Mouse (Mus musculus): ENCODE data around the gene Fto. TPM values are rescaled to one million over a fixed set of nuclear protein-coding genes. Genes with fewer than 3 reads are reported as not detected.
A peak's percentile ranks its signal among the peaks of the same experiment; 100 is the strongest.

Fto gene
- 18.2 and 19.9 TPM in 2 replicates for polyA plus RNA-seq (2015; fragmentation: Nextera tagmentation; extraction: Ambion mirVana)

DNA sequence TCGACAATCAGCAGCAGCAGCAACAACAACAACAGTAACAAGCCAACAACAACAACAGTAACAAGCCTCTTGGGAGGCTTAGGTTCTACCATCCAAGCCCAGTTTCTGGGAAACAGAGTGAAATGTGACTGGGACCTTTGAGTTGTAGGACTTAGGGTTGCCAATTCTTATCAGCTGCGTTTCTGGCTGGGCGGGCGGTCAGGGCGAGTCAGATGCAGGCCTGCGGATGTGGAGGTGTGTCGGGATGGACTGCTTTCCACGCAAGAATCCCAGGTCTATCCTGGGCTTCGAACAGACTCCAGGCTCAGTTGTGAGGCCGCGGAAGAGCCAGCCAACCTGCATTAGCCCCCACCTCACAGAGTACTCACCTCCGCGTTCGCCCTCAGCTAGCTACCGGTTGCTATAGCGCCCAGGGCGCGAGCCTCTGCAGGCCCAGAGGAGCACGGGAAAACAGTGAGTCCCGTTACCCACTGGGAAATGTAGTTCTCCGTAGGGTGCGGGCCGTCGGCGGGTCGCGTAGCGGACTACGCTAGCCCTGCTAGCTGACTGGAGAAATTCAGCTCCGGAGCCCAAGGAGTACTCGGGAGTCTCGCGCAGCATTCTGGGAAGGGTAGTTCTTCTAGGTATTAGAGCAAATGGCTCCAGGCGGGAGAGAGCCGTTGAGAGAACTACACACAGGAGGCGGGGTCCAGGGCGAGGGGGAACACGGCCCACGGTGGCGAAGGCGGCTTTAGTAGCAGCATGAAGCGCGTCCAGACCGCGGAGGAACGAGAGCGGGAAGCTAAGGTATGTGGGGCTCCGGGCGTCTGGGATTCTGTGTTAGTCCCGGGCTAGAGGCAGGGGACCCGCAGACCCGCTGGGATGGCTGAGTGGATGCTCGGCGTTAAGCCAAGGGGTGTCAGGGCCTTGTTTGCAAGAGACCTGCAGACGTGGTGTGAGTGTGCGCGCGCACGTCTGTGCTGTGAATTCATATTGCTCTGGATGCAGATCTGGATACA, at the start of gene Fto, which contains the start of gene Rpgrip1l:
TSS of gene Fto (plus strand) at position 691 of the 998 bp plus-strand sequence.
TSS of gene Rpgrip1l (minus strand) at position 428 of the 998 bp plus-strand sequence.
- peak; percentile 97 for ATAC-seq (ENCODE audit: low read depth)
- Histone ChIP-seq H3K4me1 (ENCODE audit: control insufficient read depth, low read depth, low read length) (peaks cover 6% of the 10 kb centered on the region), H3K4me2 (ENCODE audit: low read depth, low read length) (peak within 1 kb of the TSS; percentile 88), H3K36me3 (ENCODE audit: control insufficient read depth, insufficient read depth) (no peaks in the 10 kb centered on the region), H3K9me3 (replicated peaks; ENCODE audit: control insufficient read depth, low read length) (no peaks in the 10 kb centered on the region), H3K9ac (ENCODE audit: low read depth, low read length) (peak within 1 kb of the TSS; percentile 85), H3K4me3 (ENCODE audit: low read depth, low read length) (peak within 1 kb of the TSS; percentile 84), H3K27ac (ENCODE audit: low read length) (peak within 1 kb of the TSS; percentile 59), H3K27me3 (ENCODE audit: control insufficient read depth, insufficient read depth, low read depth, low read length) (no peaks in the 10 kb centered on the region)
- 1% methylated on average over 59 of the region's 59 CpGs for WGBS (ENCODE audit: insufficient replicate concordance)

DNA sequence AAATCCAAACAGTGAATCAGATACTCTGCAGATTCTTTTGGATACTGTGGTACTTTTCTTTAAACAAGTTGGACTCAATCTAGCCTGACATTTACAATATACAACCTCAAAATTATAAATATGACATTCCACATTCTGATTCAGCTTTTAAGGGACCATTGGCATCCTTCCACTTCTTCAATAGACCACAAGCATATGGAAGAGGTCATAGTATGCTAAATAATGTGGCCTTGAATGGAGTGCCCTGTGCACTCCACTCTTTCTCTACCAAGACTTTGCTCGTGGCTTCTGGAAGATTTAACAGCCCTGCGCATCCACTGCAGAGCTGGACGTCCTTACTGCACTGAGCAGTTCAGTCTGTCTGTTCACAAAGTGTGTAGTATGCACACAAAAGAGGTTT, 49.4 kb upstream of the Fto start:
- WGBS (ENCODE audit: insufficient replicate concordance): 65% methylated on average over 3 of the region's 3 CpGs
- Histone ChIP-seq H3K36me3 (ENCODE audit: control insufficient read depth, insufficient read depth) (no peaks in the 10 kb centered on the region), H3K9me3 (replicated peaks; ENCODE audit: control insufficient read depth, low read length) (no peaks in the 10 kb centered on the region), H3K4me1 (ENCODE audit: control insufficient read depth, low read depth, low read length) (no peaks in the 10 kb centered on the region), H3K27ac (ENCODE audit: low read length) (no peak overlapping the region), H3K4me2 (ENCODE audit: low read depth, low read length) (no peak overlapping the region), H3K4me3 (ENCODE audit: low read depth, low read length) (no peak overlapping the region), H3K9ac (ENCODE audit: low read depth, low read length) (no peak overlapping the region), H3K27me3 (ENCODE audit: control insufficient read depth, insufficient read depth, low read depth, low read length) (no peaks in the 10 kb centered on the region)
- no peak for ATAC-seq (ENCODE audit: low read depth)

DNA sequence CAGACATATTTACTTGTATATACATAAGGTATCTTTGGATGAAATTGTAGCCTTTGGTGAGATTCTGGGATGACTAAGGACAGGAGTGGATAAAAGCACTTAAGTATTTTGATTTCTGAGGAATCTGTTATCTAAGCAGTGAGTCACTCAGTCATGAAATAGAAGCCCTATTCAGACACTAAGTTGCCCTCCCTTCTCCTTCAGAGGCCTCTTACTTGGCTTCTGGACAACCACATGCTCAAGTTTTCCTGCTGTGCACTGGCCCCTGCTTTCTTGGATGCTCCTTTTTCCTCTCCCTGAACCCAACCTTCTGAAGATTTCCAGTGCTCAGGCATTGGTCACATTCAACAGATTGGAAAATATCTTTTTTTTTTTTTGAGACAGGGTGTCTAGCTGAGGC, 48.8 kb upstream of the Fto start:
- Histone ChIP-seq H3K4me3 (ENCODE audit: low read depth, low read length) (no peak overlapping the region), H3K9ac (ENCODE audit: low read depth, low read length) (no peak overlapping the region), H3K4me1 (ENCODE audit: control insufficient read depth, low read depth, low read length) (no peaks in the 10 kb centered on the region), H3K27ac (ENCODE audit: low read length) (no peak overlapping the region), H3K9me3 (replicated peaks; ENCODE audit: control insufficient read depth, low read length) (no peaks in the 10 kb centered on the region), H3K27me3 (ENCODE audit: control insufficient read depth, insufficient read depth, low read depth, low read length) (no peaks in the 10 kb centered on the region), H3K36me3 (ENCODE audit: control insufficient read depth, insufficient read depth) (no peaks in the 10 kb centered on the region), H3K4me2 (ENCODE audit: low read depth, low read length) (no peak overlapping the region)
- ATAC-seq (ENCODE audit: low read depth): no peak

DNA sequence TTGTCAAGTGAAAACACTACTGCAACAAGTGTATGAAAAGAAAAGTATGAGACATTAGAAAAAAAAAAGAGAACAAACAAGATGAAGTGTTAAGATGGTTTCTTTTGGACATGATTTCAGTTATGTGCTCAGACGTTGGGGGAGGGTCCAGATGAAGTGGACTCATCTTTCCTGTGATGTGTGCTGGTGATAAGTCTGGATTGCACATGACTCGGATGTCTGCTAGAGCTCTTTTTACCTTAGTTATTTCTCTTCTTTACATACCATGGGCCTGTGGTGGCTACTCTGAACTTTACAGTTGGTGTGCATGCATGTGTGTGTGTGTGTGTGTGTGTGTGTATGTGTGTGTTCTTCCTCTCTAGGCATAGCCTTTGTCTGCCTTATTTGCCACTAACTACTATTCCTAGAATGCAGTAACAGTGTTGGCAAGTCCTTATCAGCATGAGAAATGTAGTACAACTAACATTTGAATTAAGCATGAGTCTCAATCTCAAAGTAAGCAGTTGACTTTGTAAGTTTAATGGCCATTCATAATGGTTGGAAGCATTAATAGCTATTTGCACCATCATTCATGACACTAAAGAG, 43.9 kb upstream of the Fto start:
- H3K4me2 ChIP-seq (ENCODE audit: low read depth, low read length): no peak overlapping the region
- no peaks in the 10 kb centered on the region for H3K36me3 ChIP-seq (ENCODE audit: control insufficient read depth, insufficient read depth)
- no peak for ATAC-seq (ENCODE audit: low read depth)
- no peaks in the 10 kb centered on the region for H3K9me3 ChIP-seq (replicated peaks; ENCODE audit: control insufficient read depth, low read length)
- no peak overlapping the region for H3K4me3 ChIP-seq (ENCODE audit: low read depth, low read length)
- H3K27me3 ChIP-seq (ENCODE audit: control insufficient read depth, insufficient read depth, low read depth, low read length): no peaks in the 10 kb centered on the region
- H3K4me1 ChIP-seq (ENCODE audit: control insufficient read depth, low read depth, low read length): no peaks in the 10 kb centered on the region
- no peak overlapping the region for H3K27ac ChIP-seq (ENCODE audit: low read length)
- WGBS (ENCODE audit: insufficient replicate concordance): 23% methylated on average over 2 of the region's 2 CpGs
- no peak overlapping the region for H3K9ac ChIP-seq (ENCODE audit: low read depth, low read length)

GRCm38 (mm10) chr8:91273493-91273892, 39.8 kb upstream of the Fto start:
- Histone ChIP-seq H3K4me2 (ENCODE audit: low read depth, low read length) (no peak overlapping the region), H3K9ac (ENCODE audit: low read depth, low read length) (no peak overlapping the region), H3K27me3 (ENCODE audit: control insufficient read depth, insufficient read depth, low read depth, low read length) (no peaks in the 10 kb centered on the region), H3K36me3 (ENCODE audit: control insufficient read depth, insufficient read depth) (no peaks in the 10 kb centered on the region), H3K4me1 (ENCODE audit: control insufficient read depth, low read depth, low read length) (no peaks in the 10 kb centered on the region), H3K4me3 (ENCODE audit: low read depth, low read length) (no peak overlapping the region), H3K27ac (ENCODE audit: low read length) (no peak overlapping the region), H3K9me3 (replicated peaks; ENCODE audit: control insufficient read depth, low read length) (no peaks in the 10 kb centered on the region)
- WGBS (ENCODE audit: insufficient replicate concordance): 86% methylated on average over 5 of the region's 5 CpGs
- ATAC-seq (ENCODE audit: low read depth): no peak

- H3K4me1 ChIP-seq (ENCODE audit: control insufficient read depth, low read depth, low read length): no peaks in the 10 kb centered on the region
- H3K4me3 ChIP-seq (ENCODE audit: low read depth, low read length): no peak overlapping the region
- WGBS (ENCODE audit: insufficient replicate concordance): 77% methylated on average over 2 of the region's 2 CpGs
- H3K9me3 ChIP-seq (replicated peaks; ENCODE audit: control insufficient read depth, low read length): no peaks in the 10 kb centered on the region
- no peaks in the 10 kb centered on the region for H3K36me3 ChIP-seq (ENCODE audit: control insufficient read depth, insufficient read depth)
- no peak overlapping the region for H3K9ac ChIP-seq (ENCODE audit: low read depth, low read length)
- ATAC-seq (ENCODE audit: low read depth): no peak
- no peak overlapping the region for H3K4me2 ChIP-seq (ENCODE audit: low read depth, low read length)
- no peak overlapping the region for H3K27ac ChIP-seq (ENCODE audit: low read length)
- no peaks in the 10 kb centered on the region for H3K27me3 ChIP-seq (ENCODE audit: control insufficient read depth, insufficient read depth, low read depth, low read length)
Measured at GRCm38 (mm10) chr8:91276337-91276736, 37.0 kb upstream of the Fto start.

DNA sequence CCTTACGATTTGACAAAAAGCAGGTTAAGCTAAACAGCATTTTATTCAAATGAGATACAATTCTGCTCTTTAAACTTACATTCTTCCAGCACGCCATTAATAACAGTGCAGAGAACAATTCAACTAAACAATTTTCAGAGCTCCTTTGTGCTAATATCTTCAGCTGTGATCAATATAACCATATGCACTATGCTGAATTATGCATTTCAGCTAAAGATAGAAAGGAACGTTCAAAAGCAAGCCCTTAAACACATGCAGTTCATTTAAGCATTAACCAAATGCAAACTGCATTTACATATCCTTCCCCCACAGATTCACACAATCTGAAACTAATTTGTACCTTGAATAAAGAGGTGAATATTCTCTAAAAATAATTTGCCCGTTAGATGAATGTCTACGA, 35.3 kb upstream of the Fto start:
- no peaks in the 10 kb centered on the region; the same call in 1 of the 2 replicates for H3K4me1 ChIP-seq (ENCODE audit: control insufficient read depth, low read depth, low read length)
- no peaks in the 10 kb centered on the region for H3K36me3 ChIP-seq (ENCODE audit: control insufficient read depth, insufficient read depth)
- H3K9ac ChIP-seq (ENCODE audit: low read depth, low read length): no peak overlapping the region
- H3K27ac ChIP-seq (ENCODE audit: low read length): no peak overlapping the region
- H3K4me2 ChIP-seq (ENCODE audit: low read depth, low read length): no peak overlapping the region
- H3K4me3 ChIP-seq (ENCODE audit: low read depth, low read length): no peak overlapping the region
- WGBS (ENCODE audit: insufficient replicate concordance): 72% methylated on average over 5 of the region's 5 CpGs
- no peaks in the 10 kb centered on the region for H3K27me3 ChIP-seq (ENCODE audit: control insufficient read depth, insufficient read depth, low read depth, low read length)
- ATAC-seq (ENCODE audit: low read depth): no peak
- H3K9me3 ChIP-seq (replicated peaks; ENCODE audit: control insufficient read depth, low read length): no peaks in the 10 kb centered on the region

GRCm38 (mm10) chr8:91280467-91281212, 32.7 kb upstream of the Fto start:
- Histone ChIP-seq H3K27me3 (ENCODE audit: control insufficient read depth, insufficient read depth, low read depth, low read length) (no peaks in the 10 kb centered on the region), H3K9me3 (replicated peaks; ENCODE audit: control insufficient read depth, low read length) (no peaks in the 10 kb centered on the region), H3K9ac (ENCODE audit: low read depth, low read length) (no peak overlapping the region), H3K4me1 (ENCODE audit: control insufficient read depth, low read depth, low read length) (no peaks in the 10 kb centered on the region; the same call in 1 of the 2 replicates), H3K36me3 (ENCODE audit: control insufficient read depth, insufficient read depth) (no peaks in the 10 kb centered on the region), H3K4me2 (ENCODE audit: low read depth, low read length) (no peak overlapping the region), H3K27ac (ENCODE audit: low read length) (no peak overlapping the region), H3K4me3 (ENCODE audit: low read depth, low read length) (no peak overlapping the region)
- ATAC-seq (ENCODE audit: low read depth): no peak
- WGBS (ENCODE audit: insufficient replicate concordance): 73% methylated on average over 11 of the region's 11 CpGs

Measured in liver, embryonic 16.5 days (tissue).